Mouse (Mus musculus) ovary, adult 18-20 months (tissue): ENCODE data around the gene Tcf7l1.
A peak's percentile ranks its signal among the peaks of the same experiment; 100 is the strongest.

Experiments used
- DNase-seq: peaks from one replicate; pipeline ENCODE4 v3.0.0; 2022; ENCODE audit warnings: low spot score, mixed read lengths

Gene Tcf7l1

GRCm38 (mm10) chr6:72659717-72660390 is 129.2 kb downstream of the Tcf7l1 start:
- no peak for DNase-seq

- no peak for DNase-seq
These were observed 131.0 kb downstream of the Tcf7l1 start for GRCm38 (mm10) chr6:72658006-72658405.

DNA sequence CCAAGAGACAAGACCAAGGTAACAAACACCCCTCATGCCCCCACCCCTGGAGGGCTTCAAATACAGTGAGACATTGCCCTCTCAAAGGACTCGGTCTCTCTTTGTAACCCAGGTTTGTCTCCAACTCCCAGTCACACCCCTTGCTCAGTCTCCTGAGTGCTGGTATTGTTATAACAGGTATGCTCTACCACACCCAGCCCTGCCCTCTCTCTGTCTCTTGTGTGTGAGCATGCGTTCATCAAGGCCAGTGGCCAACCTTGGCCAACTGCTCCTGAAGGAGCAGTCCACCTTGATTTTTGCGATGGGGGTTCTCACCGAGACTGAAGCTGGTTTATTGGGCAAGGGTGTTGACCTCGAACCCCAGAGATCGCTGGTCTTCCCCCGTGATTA is 133.0 kb downstream of the Tcf7l1 start:
- DNase-seq, result no peak

- DNase-seq, result peak; percentile 59
These were observed 133.6 kb downstream of the Tcf7l1 start for GRCm38 (mm10) chr6:72655309-72656052.

DNA sequence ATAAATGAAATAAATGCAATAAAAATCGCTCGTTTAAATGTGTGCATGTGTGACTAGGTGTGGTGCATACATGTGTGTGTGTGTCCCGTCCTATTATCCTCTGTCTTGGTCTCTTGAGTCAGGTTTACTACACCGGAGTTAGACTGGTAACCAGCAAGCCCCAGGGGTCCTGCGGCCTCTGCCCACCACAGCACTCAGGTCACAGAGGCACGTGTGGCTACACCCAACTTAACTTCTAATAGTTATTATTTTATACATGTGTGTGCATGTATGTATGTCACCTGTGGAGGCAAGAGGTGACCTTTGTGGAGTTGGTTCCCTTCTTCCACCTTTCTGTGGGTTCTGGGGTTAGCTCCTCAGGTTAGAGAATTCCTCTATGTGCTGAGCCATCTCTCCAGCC is 134.7 kb downstream of the Tcf7l1 start:
- no peak for DNase-seq

GRCm38 (mm10) chr6:72653419-72653818 is 135.6 kb downstream of the Tcf7l1 start:
- peak; percentile 71 for DNase-seq

GRCm38 (mm10) chr6:72650338-72650851 is 138.7 kb downstream of the Tcf7l1 start:
- DNase-seq, result no peak

DNA sequence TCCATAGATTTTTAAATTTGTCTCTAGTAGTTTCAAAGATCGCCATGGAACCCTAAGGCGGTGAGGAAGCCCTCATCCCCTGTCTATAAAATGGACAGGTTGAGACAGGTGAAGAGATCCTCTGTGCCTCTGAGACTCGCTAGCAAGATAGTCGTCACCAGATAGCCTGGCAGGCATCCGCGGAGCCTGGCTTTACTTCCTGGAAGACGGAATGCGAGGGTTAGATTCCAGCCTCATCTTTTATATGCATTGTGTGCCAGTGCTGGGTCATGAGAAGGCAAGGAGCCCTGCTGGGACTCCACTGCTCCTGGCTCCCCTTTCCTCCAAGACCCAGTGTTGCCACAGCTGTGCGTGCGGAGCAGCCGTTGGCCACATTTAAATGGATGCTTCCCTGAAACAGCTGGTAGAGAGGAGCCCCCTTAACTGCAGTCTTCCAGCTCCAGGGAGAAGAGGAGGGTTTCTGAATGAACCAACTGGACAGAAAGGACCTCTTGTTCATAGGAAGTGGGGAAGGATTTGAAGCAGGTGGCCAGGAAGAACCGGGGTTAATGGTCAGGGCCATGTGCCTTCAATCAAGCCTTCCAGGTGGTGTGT is 141.0 kb downstream of the Tcf7l1 start:
- no peak for DNase-seq

DNA sequence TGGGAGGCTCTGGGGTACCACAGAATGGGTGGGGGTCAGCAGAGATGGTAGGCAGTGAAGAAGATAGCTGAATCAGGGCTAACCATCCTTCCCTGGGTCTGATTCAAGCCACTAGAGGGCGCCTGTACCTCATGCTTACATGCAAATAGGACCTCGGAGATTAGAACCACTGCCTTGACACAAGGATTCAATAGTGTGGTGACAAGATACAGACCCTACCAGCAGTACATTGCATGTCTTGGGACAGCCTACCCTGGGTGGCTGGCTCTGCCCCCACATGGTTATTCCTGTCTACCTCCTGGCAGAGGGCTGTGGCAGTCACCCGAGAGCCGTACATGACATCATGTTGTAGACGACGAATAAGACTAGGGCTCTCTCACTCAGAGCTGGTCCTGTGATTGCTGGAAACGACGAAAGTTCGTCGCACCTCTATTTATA is 141.7 kb downstream of the Tcf7l1 start:
- DNase-seq, result peak; percentile 33

DNA sequence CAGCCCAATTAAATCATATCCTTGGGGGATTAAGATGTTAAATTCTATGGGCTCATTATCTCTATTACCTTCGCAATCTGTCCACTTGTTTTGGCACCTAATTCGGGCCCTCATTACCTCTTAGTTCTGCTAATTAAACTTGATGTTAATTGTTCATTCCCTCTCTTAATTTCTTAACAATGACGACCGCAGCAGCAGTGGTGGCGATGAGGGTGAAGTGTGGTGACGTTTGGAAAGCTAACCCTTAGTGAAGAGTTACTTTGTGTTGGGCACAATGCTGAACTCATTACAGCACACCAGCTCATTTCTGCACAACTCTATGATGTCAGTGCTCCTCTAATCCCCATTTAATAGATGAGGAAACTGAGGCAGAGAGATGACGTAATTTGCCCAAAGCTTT is 143.7 kb downstream of the Tcf7l1 start:
- DNase-seq, result no peak

- no peak for DNase-seq
These were observed 144.5 kb downstream of the Tcf7l1 start for GRCm38 (mm10) chr6:72644576-72644975.

DNA sequence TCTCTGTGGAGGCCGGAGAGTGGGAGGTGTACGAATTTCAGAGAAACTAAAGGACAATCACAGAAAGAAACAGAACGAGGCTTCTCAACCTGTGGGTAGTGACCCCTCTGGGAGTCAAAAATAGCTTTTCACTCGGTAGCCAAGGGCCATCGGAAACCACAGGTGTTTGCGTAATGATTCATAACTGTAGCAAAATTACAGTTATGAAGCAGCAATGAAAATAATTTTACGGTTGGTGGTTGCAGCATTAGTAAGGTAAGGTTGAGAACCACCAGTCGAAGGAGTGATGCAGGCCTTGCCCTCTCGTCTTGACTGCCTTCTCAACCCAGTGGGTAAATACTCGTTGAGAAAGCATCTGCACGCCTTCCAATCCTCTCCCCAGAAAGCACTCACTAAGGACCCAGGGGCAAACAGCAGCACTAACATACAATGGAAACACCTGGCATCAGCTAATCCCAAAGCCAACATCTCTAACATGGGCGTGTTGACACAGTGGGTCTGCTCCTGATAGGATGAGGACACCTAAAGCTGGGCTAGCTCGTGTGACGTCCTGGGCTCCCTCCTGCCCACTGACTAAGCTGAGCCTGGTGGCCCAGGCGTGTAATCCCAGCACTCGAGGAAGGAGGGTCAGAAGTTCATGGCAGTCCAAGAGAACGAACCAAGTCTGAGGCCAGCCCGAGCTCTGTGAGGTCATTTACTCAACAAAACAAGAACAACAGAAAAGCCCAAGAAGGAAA is 147.7 kb downstream of the Tcf7l1 start:
- DNase-seq, result no peak

DNA sequence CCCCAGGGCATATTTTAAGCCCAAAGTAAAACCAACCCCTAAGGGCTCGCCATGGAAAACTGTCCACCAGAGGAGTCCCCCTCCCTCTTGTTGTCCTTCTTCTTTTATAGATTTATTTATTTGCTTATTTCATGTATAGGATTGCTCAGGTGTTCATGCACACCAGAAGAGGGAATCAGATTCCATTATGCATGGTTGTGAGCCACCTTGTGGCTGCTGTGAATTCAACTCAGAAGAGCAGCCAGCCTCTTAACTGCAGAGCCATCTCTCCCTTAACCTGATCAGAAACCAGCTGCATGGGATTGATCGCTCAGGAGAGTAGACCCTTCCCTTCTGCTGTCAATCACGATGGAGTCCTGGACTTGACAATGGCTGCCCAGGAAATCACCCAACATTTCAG is 152.1 kb downstream of the Tcf7l1 start:
- DNase-seq, result no peak

GRCm38 (mm10) chr6:72635760-72636431 is 153.2 kb downstream of the Tcf7l1 start:
- no peak for DNase-seq

- DNase-seq, result no peak
These were observed 154.7 kb downstream of the Tcf7l1 start for GRCm38 (mm10) chr6:72634311-72634710.

GRCm38 (mm10) chr6:72631700-72632099 is 157.4 kb downstream of the Tcf7l1 start:
- DNase-seq, result no peak

GRCm38 (mm10) chr6:72630961-72631360 is 158.1 kb downstream of the Tcf7l1 start:
- no peak for DNase-seq

GRCm38 (mm10) chr6:72630370-72630769 is 158.7 kb downstream of the Tcf7l1 start:
- DNase-seq, result no peak

DNA sequence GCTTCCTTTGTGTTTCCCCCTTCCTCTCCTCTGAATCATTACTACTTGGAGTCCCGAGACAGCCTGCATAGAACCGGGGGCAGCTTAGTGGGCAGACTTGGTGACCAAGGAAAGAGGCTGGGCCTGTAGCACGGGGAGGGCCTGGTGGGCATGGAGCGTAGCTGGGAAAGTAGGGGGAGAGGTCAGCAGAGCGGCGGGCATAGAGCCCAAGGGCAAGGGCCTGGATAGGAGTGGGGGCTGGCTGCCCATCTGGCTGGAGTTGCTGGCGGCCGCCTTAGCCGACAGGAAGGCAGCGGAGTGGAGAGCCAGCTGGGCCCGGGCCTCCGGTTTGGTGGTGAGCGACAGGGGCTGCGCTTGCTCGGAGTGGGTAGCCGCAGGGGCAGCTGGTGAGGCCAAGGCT is 161.8 kb downstream of the Tcf7l1 start:
- peak; percentile 55 for DNase-seq

- DNase-seq, result no peak
These were observed 162.7 kb downstream of the Tcf7l1 start for GRCm38 (mm10) chr6:72626391-72626790.

GRCm38 (mm10) chr6:72623661-72624402 is 165.2 kb downstream of the Tcf7l1 start:
- peak; percentile 71 for DNase-seq
